Mouse (Mus musculus) ES-E14 (cell line): ENCODE measurements around the gene Astn2. TPM values are rescaled to one million over a fixed set of nuclear protein-coding genes. Genes with fewer than 3 reads are reported as not detected.

Experiments used
- DNase-seq: peaks from one replicate; pipeline ENCODE4 v3.0.0-alpha.2; 2013; ENCODE audit warnings: low read depth, low spot score
- H3K27ac ChIP-seq: 2 replicates; pipeline ENCODE4 v1.5.1; 2012; ENCODE audit warnings: low read depth, mild to moderate bottlenecking, low read length, moderate library complexity, mixed read lengths; ENCODE audit not compliant: poor library complexity, insufficient read depth, severe bottlenecking
- H3K36me3 ChIP-seq: 2 replicates; pipeline ENCODE4 v1.6.1; 2012; ENCODE audit warnings: mild to moderate bottlenecking, low read length, moderate library complexity, mixed read lengths; ENCODE audit not compliant: control insufficient read depth, poor library complexity, insufficient read depth, severe bottlenecking
- H3K4me1 ChIP-seq, 2 experiments: fragments of 150-350 bp in 1 of 2; sonication (generic) in 1 of 2; 2 replicates each; pipeline ENCODE4 v1.6.1; 2012; ENCODE audit warnings: low read length in 2 of 2, mild to moderate bottlenecking in 1 of 2, mixed read lengths in 1 of 2; ENCODE audit not compliant: control insufficient read depth in 2 of 2, insufficient read depth in 2 of 2, poor library complexity in 1 of 2
- H3K4me3 ChIP-seq, 2 experiments: fragments of 150-350 bp in 1 of 2; sonication (generic) in 1 of 2; 2 replicates each; pipeline ENCODE4 v1.5.1; 2012; ENCODE audit warnings: low read length in 2 of 2, low read depth in 1 of 2, mild to moderate bottlenecking in 1 of 2, mixed read lengths in 1 of 2; ENCODE audit not compliant: insufficient read depth in 1 of 2, poor library complexity in 1 of 2, severe bottlenecking in 1 of 2
- H3K9ac ChIP-seq: 2 replicates; pipeline ENCODE4 v1.6.1; 2012; ENCODE audit warnings: low read depth, mild to moderate bottlenecking, low read length, mixed read lengths; ENCODE audit not compliant: poor library complexity, insufficient read depth, severe bottlenecking
- H3K9me3 ChIP-seq: fragments of 150-350 bp; sonication (generic); 2 replicates; pipeline ENCODE4 v1.6.1; 2012; ENCODE audit warnings: low read depth, mild to moderate bottlenecking, low read length; ENCODE audit not compliant: control insufficient read depth, insufficient read depth
- CHD2 ChIP-seq: IDR thresholded peaks from 2 replicates; pipeline ENCODE4 v1.6.1; 2014; ENCODE audit warnings: mild to moderate bottlenecking, low read depth, low read length, inconsistent platforms
- HCFC1 ChIP-seq: IDR thresholded peaks from 2 replicates; pipeline ENCODE4 v1.6.1; 2012; ENCODE audit warnings: low read length, inconsistent platforms, borderline replicate concordance; ENCODE audit not compliant: insufficient read depth
- MAFK ChIP-seq: IDR thresholded peaks from 2 replicates; pipeline ENCODE4 v1.6.1; 2014; ENCODE audit warnings: mild to moderate bottlenecking, low read depth, low read length, inconsistent platforms; ENCODE audit not compliant: insufficient read depth
- ZC3H11A ChIP-seq: IDR thresholded peaks from 2 replicates; pipeline ENCODE4 v1.6.1; 2012; ENCODE audit warnings: low read depth, mild to moderate bottlenecking, inconsistent platforms, low read length, borderline replicate concordance
- ZNF384 ChIP-seq: IDR thresholded peaks from 2 replicates; pipeline ENCODE4 v1.6.1; 2012; ENCODE audit warnings: low read depth, low read length, inconsistent platforms
- in situ Hi-C, 2 experiments: fragments of 600-800 bp; cut with MboI; formaldehyde crosslinking; loops; one replicate each; pipeline ENCODE4 v1.15.1; 2025; ENCODE audit warnings: low sequenced_read_pairs in 2 of 2, inconsistent platforms in 1 of 2; ENCODE audit not compliant: unreplicated experiment in 2 of 2
- total RNA-seq: library from RNA; depleted of rRNA; stranded (reverse); fragments of 300-350 nt; gene quantifications from 2 replicates; pipeline ENCODE4 v1.2.3, GENCODE M21; 2012

The Astn2 gene
- total RNA-seq, 1 experiment, result 0.04 TPM

- no peaks in the 10 kb centered on the region for H3K9me3 ChIP-seq
- H3K9ac ChIP-seq, result no peak overlapping the region
- TF ChIP-seq ZNF384 (no peak), HCFC1 (no peak), MAFK (0 out of 2 replicates have a peak, but pooled peaks have one; percentile 28), ZC3H11A (no peak), CHD2 (no peak)
- H3K4me3 ChIP-seq, result no peak overlapping the region
- no peak overlapping the region for H3K27ac ChIP-seq
- in situ Hi-C loops, result no loop called here
- no peaks in the 10 kb centered on the region for H3K36me3 ChIP-seq
- H3K4me1 ChIP-seq, result no peaks in the 10 kb centered on the region
- DNase-seq, result no peak
Observed at GRCm38 (mm10) chr4:66414778-66415177, 10.4 kb upstream of the Astn2 start.

DNA sequence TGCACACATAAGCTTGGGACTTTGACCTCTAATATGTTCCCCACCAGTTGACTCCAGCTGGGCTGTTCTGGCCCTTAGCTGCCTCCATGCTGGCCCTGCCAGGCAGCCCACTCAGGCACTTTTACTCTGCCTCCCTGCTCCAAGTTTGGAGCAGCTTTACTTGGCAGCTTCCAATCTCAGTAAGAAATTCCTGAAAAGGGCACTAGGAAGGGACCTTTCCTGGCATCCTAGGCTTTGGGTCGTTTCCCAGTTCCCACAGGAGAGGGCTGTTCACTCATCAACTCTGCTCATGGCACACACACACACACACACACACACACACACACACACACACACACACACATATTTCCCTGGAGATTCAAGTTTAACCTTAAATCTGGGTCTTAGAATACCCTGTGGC lies 675 bp upstream of the Astn2 start:
- H3K27ac ChIP-seq, result no peak overlapping the region
- no peaks in the 10 kb centered on the region for H3K9me3 ChIP-seq
- DNase-seq, result no peak
- no peaks in the 10 kb centered on the region for H3K36me3 ChIP-seq
- no peak overlapping the region for H3K9ac ChIP-seq
- in situ Hi-C loops, result no loop called here
- no peaks in the 10 kb centered on the region for H3K4me1 ChIP-seq
- TF ChIP-seq MAFK (no peak), HCFC1 (no peak), CHD2 (no peak), ZNF384 (no peak), ZC3H11A (no peak)
- H3K4me3 ChIP-seq, result no peak overlapping the region

DNA sequence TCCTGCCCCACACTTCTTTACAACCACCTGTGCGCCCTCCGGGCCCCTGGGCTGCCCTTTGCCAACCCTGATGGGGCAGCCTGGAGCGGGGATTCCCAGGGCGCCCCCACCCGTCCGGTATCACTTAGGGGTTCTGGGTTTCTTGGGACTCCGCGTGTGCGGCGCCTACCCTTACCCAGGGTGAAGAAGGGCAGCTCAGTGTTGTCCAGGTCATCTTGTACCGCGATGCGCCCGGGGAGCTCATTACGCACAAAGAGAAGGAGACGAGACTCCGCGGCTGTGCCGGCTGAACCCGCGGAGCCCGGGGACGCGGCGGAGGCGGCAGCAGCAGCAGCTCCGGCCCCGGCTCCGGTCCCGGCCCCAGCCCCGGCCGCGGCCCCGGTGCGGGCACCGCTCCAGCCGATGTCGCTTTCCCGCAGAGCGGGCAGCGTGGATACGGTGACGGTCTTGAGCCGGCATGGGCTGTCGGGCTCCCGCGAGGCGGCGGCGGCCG lies 657 bp downstream of the Astn2 start:
- Histone ChIP-seq H3K9ac (peak overlapping the region; percentile 46; the same call in 1 of the 2 replicates), H3K36me3 (no peaks in the 10 kb centered on the region), H3K9me3 (no peaks in the 10 kb centered on the region), H3K4me1 (no peaks in the 10 kb centered on the region), H3K27ac (no peak overlapping the region), H3K4me3 (peak overlapping the region; percentile 52 to 74)
- DNase-seq, result no peak
- in situ Hi-C loops, result no loop called here
- TF ChIP-seq MAFK (no peak), ZNF384 (no peak), CHD2 (no peak), ZC3H11A (no peak), HCFC1 (no peak)

DNA sequence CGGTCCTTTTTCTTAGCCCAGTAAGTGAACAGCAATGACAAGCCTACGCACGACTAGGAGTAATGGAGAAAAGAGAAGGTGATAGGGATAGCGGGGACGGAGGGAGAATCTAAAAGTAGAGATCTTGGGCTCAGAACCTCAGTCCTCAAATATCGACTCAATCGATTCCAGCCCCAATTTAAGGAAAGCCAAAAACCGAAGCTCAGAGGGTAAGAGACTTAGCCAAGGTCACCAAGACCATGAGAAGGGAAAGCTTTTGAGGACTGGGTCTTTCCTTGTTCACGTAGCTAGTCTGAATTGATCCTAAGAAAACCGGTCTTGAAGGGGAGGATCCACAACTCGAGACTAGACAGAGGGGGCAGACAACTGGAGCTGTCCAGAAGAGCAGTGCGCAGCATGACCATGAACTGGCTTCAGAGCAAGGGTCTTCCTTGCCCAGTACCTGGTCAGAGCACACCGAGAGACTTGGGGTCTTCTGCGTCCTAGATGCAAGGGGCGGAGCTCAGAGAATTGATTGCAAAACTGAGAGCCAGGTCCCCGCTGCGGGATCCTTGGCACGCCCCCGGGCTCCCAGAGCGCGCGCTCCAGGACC lies 1.2 kb downstream of the Astn2 start:
- peak overlapping the region; percentile 52 to 74 for H3K4me3 ChIP-seq
- TF ChIP-seq ZC3H11A (no peak), MAFK (no peak), HCFC1 (no peak), CHD2 (no peak), ZNF384 (no peak)
- H3K9ac ChIP-seq, result no peak overlapping the region
- H3K9me3 ChIP-seq, result no peaks in the 10 kb centered on the region
- no peaks in the 10 kb centered on the region for H3K36me3 ChIP-seq
- in situ Hi-C loops, result no loop called here
- no peak overlapping the region for H3K27ac ChIP-seq
- no peaks in the 10 kb centered on the region for H3K4me1 ChIP-seq
- no peak for DNase-seq
